In genomic region chr2:7460329-7461056, GRCm38 (mm10) we compare ENCODE assay signal across 1 mouse cellular context.
TF ChIP-seq lines count a peak whose summit lies in the region.

No protein-coding gene starts in this region.

TF ChIP-seq in CH12.LX, 34 proteins besides CTCF, POLR2A, EP300 and RAD21 (continued from another document):
- no peak for TF ChIP-seq USF2 (conservative IDR thresholded peaks at IDR 0.05; ENCODE audit: low read depth, low read length)
- peak; percentile 88 for TF ChIP-seq JUND (conservative IDR thresholded peaks at IDR 0.05; ENCODE audit: low read depth, low read length)
- TF ChIP-seq PAX5 (IDR thresholded peaks at IDR 0.05; ENCODE audit: low read length), result no peak
- peak; percentile 52; the same call in 1 of the 2 replicates for TF ChIP-seq CHD2 (IDR thresholded peaks at IDR 0.05; ENCODE audit: low read length)
- peak; percentile 91 for TF ChIP-seq IRF4 (IDR thresholded peaks at IDR 0.05; ENCODE audit: low read depth, low read length)
